In genomic region chr13:61164156-61164555, GRCm38 (mm10) we compare ENCODE assay signal across 24 mouse cellular contexts. TPM values are rescaled to one million over a fixed set of nuclear protein-coding genes. Genes with fewer than 3 reads are reported as not detected.
"Had no signal": no experiment of that assay in that cellular context is flagged by ENCODE, and none has a peak within 500 bp of the region (broad histone marks: within the 10 kb centered on the region; RNA-seq: fewer than 3 reads in every experiment).

Gene Ctsr, minus strand, starts transcription at chr13:61164256.

- H3K9me3 ChIP-seq: stomach, embryonic 15.5 days had no signal

- H3K27ac ChIP-seq: neural tube, embryonic 13.5 days; neural tube, embryonic 15.5 days; stomach, embryonic 15.5 days; stomach, postnatal 0 days had no signal

- H3K36me3 ChIP-seq: neural tube, embryonic 13.5 days; neural tube, embryonic 15.5 days; stomach, embryonic 15.5 days had no signal

- H3K4me1 ChIP-seq: neural tube, embryonic 13.5 days; neural tube, embryonic 15.5 days; stomach, embryonic 15.5 days had no signal

- H3K4me2 ChIP-seq: neural tube, embryonic 13.5 days; neural tube, embryonic 15.5 days; stomach, embryonic 15.5 days had no signal

- H3K9ac ChIP-seq: neural tube, embryonic 13.5 days; neural tube, embryonic 15.5 days; stomach, embryonic 15.5 days had no signal

- H3K4me3 ChIP-seq: neural tube, embryonic 13.5 days; neural tube, embryonic 15.5 days; stomach, embryonic 15.5 days had no signal

- DNase-seq: retina, postnatal 1 day; right cerebral cortex, adult 18-20 months; right cerebral cortex, postnatal 14 days; right cerebral cortex, postnatal 25 days; right cerebral cortex, postnatal 4 days; spleen, adult 18-20 months; thymus, adult 18-20 months; thymus, adult 2 months; thymus, postnatal 14 days; thymus, postnatal 25 days; thymus, postnatal 36 days; thymus, postnatal 4 days had no signal

- H3K27me3 ChIP-seq: neural tube, embryonic 13.5 days; neural tube, embryonic 15.5 days; stomach, embryonic 15.5 days had no signal

RNA-seq across cellular contexts. Expression of gene Ctsr, which starts in this region (rescaled TPM):
- polyA plus RNA-seq: neural tube, embryonic 13.5 days; neural tube, embryonic 14.5 days; neural tube, embryonic 15.5 days; small intestine, adult 2 months; spleen, adult 2 months; stomach, embryonic 14.5 days; stomach, embryonic 15.5 days; stomach, embryonic 16.5 days; stomach, postnatal 0 days; testis, adult 2 months; thymus, adult 2 months; thymus, postnatal 0 days; urinary bladder, adult 2 months had no signal
